Mouse (Mus musculus) olfactory bulb, adult 2 months (tissue): ENCODE results near the gene 4930519G04Rik. TPM values are rescaled to one million over a fixed set of nuclear protein-coding genes. Genes with fewer than 3 reads are reported as not detected.
A peak's percentile ranks its signal among the peaks of the same experiment; 100 is the strongest.
"Not testable (repeated sequence)": the region's sequence is repeated elsewhere in the genome, so short reads cannot be mapped to it uniquely, and the experiment has no call there.

Experiments used
- H3K27ac ChIP-seq: fragments of 200-500 bp; 2 replicates; pipeline ENCODE4 v1.5.1; 2012; ENCODE audit warnings: low read depth, low read length; ENCODE audit not compliant: insufficient read depth
- H3K4me1 ChIP-seq: fragments of 200-500 bp; 2 replicates; pipeline ENCODE4 v1.6.1; 2012; ENCODE audit warnings: low read length; ENCODE audit not compliant: control insufficient read depth, insufficient read depth
- H3K4me3 ChIP-seq: fragments of 200-500 bp; 2 replicates; pipeline ENCODE4 v1.5.1; 2012; ENCODE audit warnings: mild to moderate bottlenecking, low read depth, low read length, moderate library complexity; ENCODE audit not compliant: insufficient read depth
- CTCF ChIP-seq: fragments of 200-500 bp; IDR thresholded peaks from 2 replicates; pipeline ENCODE4 v1.5.1; 2012; ENCODE audit warnings: low read depth, mild to moderate bottlenecking, low read length, moderate library complexity; ENCODE audit not compliant: insufficient read depth
- POLR2A ChIP-seq: fragments of 200-500 bp; IDR thresholded peaks from 2 replicates; pipeline ENCODE4 v1.6.1; 2012; ENCODE audit warnings: mild to moderate bottlenecking, low read depth, low read length, moderate library complexity; ENCODE audit not compliant: insufficient read depth
- WGBS: fragments of 180-500 bp; shearing (Covaris S2); methylation state at CpG from one replicate; pipeline ENCODE4 v1.1.7; 2018; 5-methylcytosine and 5-hydroxymethylcytosine counted together
- polyA plus RNA-seq: library from polyadenylated mRNA; stranded (reverse); fragments of >200 nt; gene quantifications from 2 replicates; pipeline ENCODE4 v1.2.4, GENCODE M21; 2012; ENCODE audit warnings: low replicate concordance; ENCODE audit not compliant: missing spikeins, insufficient read depth, insufficient read length

The 4930519G04Rik gene
- polyA plus RNA-seq, 1 experiment, result not detected

DNA sequence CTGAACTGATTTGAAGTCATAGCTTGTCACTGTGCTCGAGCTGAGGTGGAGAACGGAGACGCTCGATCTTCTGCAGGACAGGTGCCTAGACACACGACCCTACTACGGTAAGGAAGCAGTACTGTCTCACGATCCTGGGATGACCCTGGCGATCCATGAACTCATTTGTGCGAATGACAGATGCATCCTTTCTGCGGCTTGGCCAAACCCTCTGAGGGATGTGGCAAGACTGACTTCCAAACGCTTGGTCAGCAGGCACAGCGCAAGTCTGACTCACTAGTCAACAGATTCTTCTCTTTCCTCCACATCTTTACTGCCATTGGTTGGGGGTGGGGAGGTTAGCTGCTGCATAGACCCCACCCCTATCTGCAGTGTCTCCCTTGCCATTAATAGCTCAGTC, 26.0 kb upstream of the 4930519G04Rik start:
- Histone ChIP-seq H3K27ac (no peak overlapping the region), H3K4me1 (peaks cover 6% of the 10 kb centered on the region), H3K4me3 (no peak overlapping the region)
- WGBS, result 87% methylated on average over 12 of the region's 12 CpGs
- TF ChIP-seq CTCF (no peak), POLR2A (no peak)

GRCm38 (mm10) chr5:114829740-114830139, 23.7 kb upstream of the 4930519G04Rik start:
- Histone ChIP-seq H3K4me1 (peaks cover 6% of the 10 kb centered on the region), H3K4me3 (no peak overlapping the region), H3K27ac (no peak overlapping the region)
- TF ChIP-seq CTCF (no peak), POLR2A (no peak)
- WGBS, result 70% methylated on average over 3 of the region's 3 CpGs

GRCm38 (mm10) chr5:114836886-114837285, 16.6 kb upstream of the 4930519G04Rik start:
- no peak overlapping the region for H3K4me3 ChIP-seq
- H3K27ac ChIP-seq, result no peak overlapping the region
- WGBS, result 78% methylated on average over 12 of the region's 12 CpGs
- no peaks in the 10 kb centered on the region for H3K4me1 ChIP-seq
- TF ChIP-seq POLR2A (no peak), CTCF (no peak)

GRCm38 (mm10) chr5:114840481-114840880, 13.0 kb upstream of the 4930519G04Rik start:
- not testable (repeated sequence) for H3K27ac ChIP-seq, H3K4me3 ChIP-seq, H3K4me1 ChIP-seq
- 88% methylated on average over 5 of the region's 5 CpGs for WGBS

- not testable (repeated sequence) for H3K4me3 ChIP-seq, H3K4me1 ChIP-seq, H3K27ac ChIP-seq
- 62% methylated on average over 3 of the region's 3 CpGs for WGBS
Observed at GRCm38 (mm10) chr5:114842155-114842554, 11.3 kb upstream of the 4930519G04Rik start.

GRCm38 (mm10) chr5:114842674-114843073, 10.8 kb upstream of the 4930519G04Rik start:
- WGBS, result 71% methylated on average over 5 of the region's 5 CpGs

DNA sequence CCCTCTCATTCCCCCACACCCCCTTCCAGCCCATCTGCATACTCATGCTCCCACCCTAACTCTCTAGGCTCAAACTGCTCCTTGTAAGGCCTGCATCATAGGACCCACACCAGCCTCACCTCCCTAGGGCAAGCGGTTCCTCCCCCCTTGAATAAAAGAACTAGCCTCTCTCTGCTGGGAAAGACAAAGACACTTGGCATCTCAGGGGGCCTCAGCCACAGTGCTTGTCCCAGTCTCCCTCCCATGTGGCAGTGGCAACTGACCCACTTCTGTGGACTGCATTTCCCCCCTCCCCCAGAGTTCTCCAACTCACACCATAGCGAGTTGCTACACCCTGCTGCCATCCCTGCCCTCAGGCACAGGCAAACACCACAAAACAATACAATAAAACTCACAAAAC, 9.1 kb upstream of the 4930519G04Rik start:
- H3K4me3 ChIP-seq, H3K4me1 ChIP-seq, H3K27ac ChIP-seq: not testable (repeated sequence)
- 55% methylated on average over 2 of the region's 2 CpGs for WGBS

More at GRCm38 (mm10) chr5:114842674-114843073, 10.8 kb upstream of the 4930519G04Rik start:
- Histone ChIP-seq H3K4me1 (0 out of 2 replicates have a peak, but pooled peaks cover 7% of the 10 kb centered on the region), H3K27ac (no peak overlapping the region), H3K4me3 (no peak overlapping the region)
- TF ChIP-seq CTCF (no peak), POLR2A (no peak)

DNA sequence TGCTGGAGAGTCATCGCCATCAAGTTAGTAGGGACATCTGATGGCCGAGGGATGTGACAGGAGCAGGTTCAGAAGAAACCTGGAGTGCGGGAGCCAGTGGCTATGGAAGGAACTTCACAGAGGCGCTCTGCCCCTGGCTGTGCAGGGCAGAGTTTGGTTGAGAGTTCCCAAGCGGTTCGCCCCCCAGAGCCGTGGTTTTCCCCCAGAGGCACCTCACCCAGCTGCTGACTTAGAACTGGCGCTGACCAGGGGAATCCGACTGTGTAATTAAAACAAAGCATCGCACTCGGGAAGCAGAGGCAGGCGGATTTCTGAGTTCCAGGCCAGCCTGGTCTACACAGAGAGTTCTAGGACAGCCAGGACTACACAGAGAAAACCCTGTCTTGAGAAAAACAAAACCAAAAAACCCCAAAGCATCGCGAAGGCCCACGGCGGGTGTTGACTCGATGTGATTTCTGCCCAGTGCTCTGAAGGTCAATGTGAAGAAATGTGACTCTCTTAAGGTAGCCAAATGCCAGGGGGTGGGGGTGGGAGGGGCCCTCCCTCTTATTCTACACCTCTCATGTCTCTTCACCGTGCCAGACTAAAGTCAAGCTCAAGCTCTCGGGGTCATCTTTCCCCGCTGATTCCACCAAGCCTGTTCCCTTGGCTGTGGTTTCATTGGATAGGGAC, 1.8 kb upstream of the 4930519G04Rik start:
- TF ChIP-seq POLR2A, result no peak
- TF ChIP-seq CTCF, result no peak

GRCm38 (mm10) chr5:114858582-114858981, 5.1 kb downstream of the 4930519G04Rik start, which contains the start of gene Gm9936:
Gene Gm9936 (minus strand): TSS chr5:114858682.
- 90% methylated on average over 12 of the region's 12 CpGs for WGBS
- Histone ChIP-seq H3K4me1 (peaks cover 2% of the 10 kb centered on the region; the same call in 1 of the 2 replicates), H3K27ac (no peak within 1 kb of the TSS), H3K4me3 (0 out of 2 replicates have a peak within 1 kb of the TSS, but pooled peaks have one; percentile 3)
- TF ChIP-seq CTCF (no peak), POLR2A (no peak)

More for the DNA sequence above, 1.8 kb upstream of the 4930519G04Rik start:
- no peak overlapping the region for H3K27ac ChIP-seq
- no peaks in the 10 kb centered on the region for H3K4me1 ChIP-seq
- WGBS, result 89% methylated on average over 20 of the region's 20 CpGs
- H3K4me3 ChIP-seq, result no peak overlapping the region

DNA sequence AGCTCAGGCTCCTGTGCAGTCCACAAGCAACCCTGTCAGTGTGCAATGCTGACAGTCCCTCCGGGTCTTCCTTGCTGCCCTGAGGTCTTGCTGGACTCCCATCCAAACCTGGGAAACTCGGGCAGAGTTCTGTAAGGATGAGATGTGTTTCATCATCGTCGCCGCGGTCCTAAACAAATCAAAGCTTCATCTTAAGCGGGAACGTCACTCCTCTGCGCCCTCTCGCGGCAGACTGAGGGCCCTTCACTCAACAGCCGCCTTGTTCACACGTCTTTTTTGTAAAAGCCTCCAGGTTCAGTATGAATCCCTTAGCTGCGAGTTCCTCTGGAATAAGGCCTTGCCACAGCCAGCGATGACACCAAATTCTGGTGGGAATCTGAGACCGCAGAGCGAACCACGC, 5.8 kb downstream of the 4930519G04Rik start:
- H3K4me3 ChIP-seq, result 0 out of 2 replicates have a peak overlapping the region, but pooled peaks have one; percentile 3
- TF ChIP-seq POLR2A, result no peak
- TF ChIP-seq CTCF, result peak; percentile 63; the same call in 1 of the 2 replicates
- H3K27ac ChIP-seq, result no peak overlapping the region
- 5% methylated on average over 18 of the region's 18 CpGs for WGBS
- peaks cover 2% of the 10 kb centered on the region; the same call in 1 of the 2 replicates for H3K4me1 ChIP-seq
